Comparison of ENCODE assay signal across 8 mouse cellular contexts in genomic region chr6:91285814-91286545, GRCm38 (mm10).
DNase-seq lines count a peak whose midpoint lies in the region; ATAC-seq and TF ChIP-seq lines count a peak whose summit lies in the region.

No protein-coding gene starts in this region.

- no peak overlapping the region for H3K9ac ChIP-seq in heart, embryonic 16.5 days (ENCODE audit: low read length)
- H3K9ac ChIP-seq in heart, adult 2 months (ENCODE audit: low read depth, low read length): no peak overlapping the region
- 0 out of 2 replicates have a peak overlapping the region, but pooled peaks have one; percentile 57 for H3K9ac ChIP-seq in hindbrain, embryonic 12.5 days
- H3K9ac ChIP-seq in midbrain, embryonic 16.5 days (ENCODE audit: low read depth, low read length): peak overlapping the region; percentile 66

- peaks cover 9% of the 10 kb centered on the region for H3K4me1 ChIP-seq in heart, embryonic 16.5 days (ENCODE audit: control insufficient read depth, insufficient read depth, low read length)
- peaks cover 2% of the 10 kb centered on the region; the same call in 1 of the 2 replicates for H3K4me1 ChIP-seq in heart, adult 2 months (ENCODE audit: control insufficient read depth, insufficient read depth, low read length)
- peaks cover 32% of the 10 kb centered on the region for H3K4me1 ChIP-seq in hindbrain, embryonic 12.5 days
- H3K4me1 ChIP-seq in midbrain, embryonic 16.5 days (ENCODE audit: control insufficient read depth, insufficient read depth, low read length): peaks cover 24% of the 10 kb centered on the region

- peak overlapping the region; percentile 33 for H3K4me3 ChIP-seq in heart, embryonic 16.5 days (ENCODE audit: low read length)
- H3K4me3 ChIP-seq in heart, adult 2 months: no peak overlapping the region
- H3K4me3 ChIP-seq in hindbrain, embryonic 12.5 days: peak overlapping the region; percentile 23
- H3K4me3 ChIP-seq in midbrain, embryonic 16.5 days (ENCODE audit: low read depth, low read length): peak overlapping the region; percentile 33

- H3K9me3 ChIP-seq in heart, embryonic 16.5 days (replicated peaks; ENCODE audit: control insufficient read depth, low read length): no peaks in the 10 kb centered on the region
- no peaks in the 10 kb centered on the region for H3K9me3 ChIP-seq in hindbrain, embryonic 12.5 days (replicated peaks)
- H3K9me3 ChIP-seq in midbrain, embryonic 16.5 days (replicated peaks; ENCODE audit: control insufficient read depth, low read length, poor library complexity, severe bottlenecking): no peaks in the 10 kb centered on the region

- peak overlapping the region; percentile 56 for H3K4me2 ChIP-seq in heart, embryonic 16.5 days (ENCODE audit: low read depth, low read length)
- H3K4me2 ChIP-seq in hindbrain, embryonic 12.5 days (replicated peaks): peak overlapping the region; percentile 55
- peak overlapping the region; percentile 72 for H3K4me2 ChIP-seq in midbrain, embryonic 16.5 days (ENCODE audit: low read length)

- no peak for TF ChIP-seq POLR2A in heart, adult 2 months (IDR thresholded peaks at IDR 0.05; ENCODE audit: insufficient read depth, low read depth, low read length)
- no peak for TF ChIP-seq POLR2A in brain, embryonic 14.5 days (IDR thresholded peaks at IDR 0.05; ENCODE audit: borderline replicate concordance, extremely low read depth, insufficient read depth, insufficient read length, poor library complexity, severe bottlenecking)

- no peak for TF ChIP-seq EP300 in heart, adult 2 months (IDR thresholded peaks at IDR 0.05; ENCODE audit: insufficient read depth, low read depth, low read length)

- ATAC-seq in heart, embryonic 16.5 days (replicated peaks; ENCODE audit: extremely low read depth, insufficient read depth, low FRiP score): no peak
- peak; percentile 26 for ATAC-seq in hindbrain, embryonic 12.5 days (ENCODE audit: low FRiP score)
- 0 out of 2 replicates have a peak, but pooled peaks have one; percentile 1 for ATAC-seq in midbrain, embryonic 16.5 days
- no peak for ATAC-seq in CD4-positive, CD25-positive, alpha-beta regulatory T cell, adult 4 months

- DNase-seq in heart, adult 2 months: no peak
- peak; percentile 52 for DNase-seq in brain, embryonic 14.5 days (ENCODE audit: low read depth)
- DNase-seq in frontal cortex, postnatal 36 days (ENCODE audit: low spot score in 2 of 2): no peak
- no peak for DNase-seq in heart, adult 9 months (ENCODE audit: low spot score in 2 of 2)

- no peak overlapping the region for H3K27ac ChIP-seq in heart, embryonic 16.5 days (ENCODE audit: low read length)
- H3K27ac ChIP-seq in heart, adult 2 months: no peak overlapping the region
- no peak overlapping the region for H3K27ac ChIP-seq in hindbrain, embryonic 12.5 days
- no peak overlapping the region for H3K27ac ChIP-seq in midbrain, embryonic 16.5 days (ENCODE audit: low read length)

- intact Hi-C loops in heart, adult 2 months (cut with DNase I): loop anchor here (1.0 to 5.0 kb wide), 2 partner anchors 125 to 221 kb away; partner anchors contain the start of gene Wnt7a

- no peak for TF ChIP-seq CTCF in heart, adult 2 months (IDR thresholded peaks at IDR 0.05)
- no peak for TF ChIP-seq CTCF in brain, embryonic 14.5 days (IDR thresholded peaks at IDR 0.05; ENCODE audit: borderline replicate concordance, extremely low read depth, insufficient read depth, insufficient read length)

- no peaks in the 10 kb centered on the region for H3K36me3 ChIP-seq in heart, embryonic 16.5 days (ENCODE audit: control insufficient read depth, insufficient read depth)
- H3K36me3 ChIP-seq in heart, adult 2 months (ENCODE audit: control insufficient read depth, insufficient read depth, low read length): no peaks in the 10 kb centered on the region
- H3K36me3 ChIP-seq in hindbrain, embryonic 12.5 days: no peaks in the 10 kb centered on the region
- no peaks in the 10 kb centered on the region for H3K36me3 ChIP-seq in midbrain, embryonic 16.5 days (ENCODE audit: control insufficient read depth, insufficient read depth, low read length)

- H3K79me2 ChIP-seq in heart, adult 2 months (replicated peaks; ENCODE audit: control insufficient read depth, insufficient read depth, low read length): no peaks in the 10 kb centered on the region

- 34% methylated on average over 30 of the region's 30 CpGs for WGBS in heart, embryonic 16.5 days
- WGBS in heart, adult 2 months: 29% methylated on average over 30 of the region's 30 CpGs
- WGBS in hindbrain, embryonic 12.5 days: 30% methylated on average over 30 of the region's 30 CpGs
- WGBS in midbrain, embryonic 16.5 days: 29% methylated on average over 30 of the region's 30 CpGs

- H3K27me3 ChIP-seq in heart, embryonic 16.5 days (ENCODE audit: control insufficient read depth, insufficient read depth, low read length): peaks cover 91% of the 10 kb centered on the region
- H3K27me3 ChIP-seq in heart, adult 2 months (ENCODE audit: control insufficient read depth, insufficient read depth, low read length): peaks cover 3% of the 10 kb centered on the region; the same call in 1 of the 2 replicates
- H3K27me3 ChIP-seq in hindbrain, embryonic 12.5 days: peaks cover 67% of the 10 kb centered on the region
- no peaks in the 10 kb centered on the region for H3K27me3 ChIP-seq in midbrain, embryonic 16.5 days (ENCODE audit: control insufficient read depth, insufficient read depth, low read depth, low read length)

Comparison
In these comparisons a context has a peak if more than half of its experiments do, and no peak if none do; other contexts are left out.
1. ATAC-seq: peak in hindbrain, embryonic 12.5 days (single experiment) and midbrain, embryonic 16.5 days (single experiment); none in heart, embryonic 16.5 days (single experiment) and CD4-positive, CD25-positive, alpha-beta regulatory T cell, adult 4 months (single experiment).
2. H3K9ac ChIP-seq: peak in hindbrain, embryonic 12.5 days (single experiment) and midbrain, embryonic 16.5 days (single experiment); none in heart, embryonic 16.5 days (single experiment) and heart, adult 2 months (single experiment).
3. Peak in every context shown above with its lines, with median percentiles within 50 percentile points of each other: H3K4me2 ChIP-seq.